Mouse (Mus musculus) embryonic facial prominence, embryonic 10.5 days (tissue): ENCODE results near the gene Zfp692. TPM values are rescaled to one million over a fixed set of nuclear protein-coding genes. Genes with fewer than 3 reads are reported as not detected.
"Not testable (repeated sequence)": the region's sequence is repeated elsewhere in the genome, so short reads cannot be mapped to it uniquely, and the experiment has no call there.

Experiments used
- DNase-seq: peaks from one replicate; pipeline ENCODE4 v3.0.0-alpha.2; 2017; ENCODE audit warnings: low spot score
- H3K27ac ChIP-seq: fragments of 300-500 bp; sonication (generic); replicated peaks from 2 replicates; pipeline ENCODE4 v1.5.1; 2016; ENCODE audit warnings: mild to moderate bottlenecking
- H3K27me3 ChIP-seq: fragments of 300-500 bp; sonication (generic); replicated peaks from 2 replicates; pipeline ENCODE4 v1.6.1; 2016; ENCODE audit warnings: low read depth, mild to moderate bottlenecking; ENCODE audit not compliant: poor library complexity, severe bottlenecking
- H3K36me3 ChIP-seq: fragments of 300-500 bp; sonication (generic); replicated peaks from 2 replicates; pipeline ENCODE4 v1.6.1; 2016; ENCODE audit warnings: mild to moderate bottlenecking, moderate library complexity
- H3K4me1 ChIP-seq: fragments of 300-500 bp; sonication (generic); 2 replicates; pipeline ENCODE4 v1.6.1; 2016
- H3K4me3 ChIP-seq: fragments of 300-500 bp; sonication (generic); 2 replicates; pipeline ENCODE4 v1.5.1; 2016; ENCODE audit warnings: mild to moderate bottlenecking, moderate library complexity
- H3K9me3 ChIP-seq: fragments of 300-500 bp; sonication (generic); 2 replicates; pipeline ENCODE4 v1.6.1; 2016; ENCODE audit warnings: mild to moderate bottlenecking
- WGBS: fragments of 180-500 bp; shearing (Covaris S2); methylation state at CpG from one replicate; pipeline ENCODE4 v1.1.7; 2016; 5-methylcytosine and 5-hydroxymethylcytosine counted together
- polyA plus RNA-seq: library from polyadenylated mRNA; unstranded; fragments of >200 nt; fragmentation: Nextera tagmentation; extraction: Ambion mirVana; gene quantifications from 2 replicates; pipeline ENCODE4 v1.2.1, GENCODE M21; 2016

The Zfp692 gene
- polyA plus RNA-seq, 1 experiment from 2014 or later: 29.7 TPM

GRCm38 (mm10) chr11:58290812-58291211 is 16.1 kb upstream of the Zfp692 start:
- Histone ChIP-seq H3K36me3 (no peaks in the 10 kb centered on the region), H3K27ac (no peak overlapping the region), H3K4me1 (no peaks in the 10 kb centered on the region), H3K27me3 (no peaks in the 10 kb centered on the region), H3K9me3 (no peaks in the 10 kb centered on the region), H3K4me3 (no peak overlapping the region)
- DNase-seq: no peak
- WGBS: 82% methylated on average over 4 of the region's 4 CpGs

- no peaks in the 10 kb centered on the region for H3K4me1 ChIP-seq
- no peaks in the 10 kb centered on the region for H3K36me3 ChIP-seq
- DNase-seq: no peak
- H3K27ac ChIP-seq: no peak overlapping the region
- no peaks in the 10 kb centered on the region for H3K27me3 ChIP-seq
- H3K4me3 ChIP-seq: no peak overlapping the region
- H3K9me3 ChIP-seq: no peaks in the 10 kb centered on the region
- 48% methylated on average over 4 of the region's 4 CpGs for WGBS
These were observed 14.1 kb upstream of the Zfp692 start for GRCm38 (mm10) chr11:58292791-58293190.

GRCm38 (mm10) chr11:58297396-58297795 is 9.5 kb upstream of the Zfp692 start:
- no peak for DNase-seq
- no peaks in the 10 kb centered on the region for H3K36me3 ChIP-seq
- H3K4me1 ChIP-seq: peaks cover 9% of the 10 kb centered on the region
- no peaks in the 10 kb centered on the region for H3K27me3 ChIP-seq
- 71% methylated on average over 6 of the region's 6 CpGs for WGBS
- H3K27ac ChIP-seq: no peak overlapping the region
- H3K4me3 ChIP-seq: no peak overlapping the region
- no peaks in the 10 kb centered on the region for H3K9me3 ChIP-seq

- Histone ChIP-seq H3K36me3 (no peaks in the 10 kb centered on the region), H3K4me1 (peaks cover 14% of the 10 kb centered on the region), H3K4me3 (peak overlapping the region; percentile 65), H3K9me3 (no peaks in the 10 kb centered on the region), H3K27me3 (no peaks in the 10 kb centered on the region), H3K27ac (no peak overlapping the region)
- DNase-seq: peak; percentile 84
- WGBS: 14% methylated on average over 13 of the region's 13 CpGs
These were observed 5.8 kb upstream of the Zfp692 start for GRCm38 (mm10) chr11:58301057-58301456.

- H3K9me3 ChIP-seq: no peaks in the 10 kb centered on the region
- peak; percentile 98 for DNase-seq
These were observed 4.8 kb upstream of the Zfp692 start for GRCm38 (mm10) chr11:58301837-58302754.

GRCm38 (mm10) chr11:58302774-58303445 is 4.0 kb upstream of the Zfp692 start:
- under 1% methylated on average over 26 of the region's 26 CpGs for WGBS

More at GRCm38 (mm10) chr11:58301837-58302754, 4.8 kb upstream of the Zfp692 start:
- H3K36me3 ChIP-seq: no peaks in the 10 kb centered on the region
- H3K4me1 ChIP-seq: peaks cover 22% of the 10 kb centered on the region
- under 1% methylated on average over 36 of the region's 36 CpGs for WGBS
- peak overlapping the region; percentile 85 for H3K27ac ChIP-seq
- no peaks in the 10 kb centered on the region for H3K27me3 ChIP-seq
- H3K4me3 ChIP-seq: peak overlapping the region; percentile 65

GRCm38 (mm10) chr11:58303594-58303993 is 3.3 kb upstream of the Zfp692 start:
- Histone ChIP-seq H3K36me3 (no peaks in the 10 kb centered on the region), H3K9me3 (no peaks in the 10 kb centered on the region), H3K4me1 (peaks cover 34% of the 10 kb centered on the region), H3K27me3 (no peaks in the 10 kb centered on the region), H3K4me3 (peak overlapping the region; percentile 65), H3K27ac (no peak overlapping the region)
- DNase-seq: no peak
- 24% methylated on average over 7 of the region's 7 CpGs for WGBS

More at GRCm38 (mm10) chr11:58302774-58303445, 4.0 kb upstream of the Zfp692 start:
- peaks cover 30% of the 10 kb centered on the region for H3K4me1 ChIP-seq
- H3K9me3 ChIP-seq: no peaks in the 10 kb centered on the region
- DNase-seq: peak; percentile 34
- no peaks in the 10 kb centered on the region for H3K36me3 ChIP-seq
- peak overlapping the region; percentile 85 for H3K27ac ChIP-seq
- H3K27me3 ChIP-seq: no peaks in the 10 kb centered on the region
- peak overlapping the region; percentile 65 for H3K4me3 ChIP-seq

- peaks cover 14% of the 10 kb centered on the region for H3K36me3 ChIP-seq
- H3K27me3 ChIP-seq: not testable (repeated sequence)
These were observed 1.6 kb upstream of the Zfp692 start for GRCm38 (mm10) chr11:58305299-58305698.

GRCm38 (mm10) chr11:58307411-58308080 is 677 bp downstream of the Zfp692 start:
- peak overlapping the region; percentile 75 for H3K4me3 ChIP-seq
- no peaks in the 10 kb centered on the region for H3K27me3 ChIP-seq
- under 1% methylated on average over 42 of the region's 42 CpGs for WGBS
- H3K9me3 ChIP-seq: no peaks in the 10 kb centered on the region
- peaks cover 24% of the 10 kb centered on the region for H3K4me1 ChIP-seq
- peak; percentile 81 for DNase-seq
- peaks cover 35% of the 10 kb centered on the region for H3K36me3 ChIP-seq
- H3K27ac ChIP-seq: peak overlapping the region; percentile 92

More at GRCm38 (mm10) chr11:58305299-58305698, 1.6 kb upstream of the Zfp692 start:
- H3K4me1 ChIP-seq: peaks cover 34% of the 10 kb centered on the region
- WGBS: 93% methylated on average over 8 of the region's 8 CpGs
- DNase-seq, H3K9me3 ChIP-seq, H3K4me3 ChIP-seq, H3K27ac ChIP-seq: not testable (repeated sequence)

GRCm38 (mm10) chr11:58308661-58309060 is 1.8 kb downstream of the Zfp692 start:
- H3K4me3 ChIP-seq: no peak overlapping the region
- no peak overlapping the region for H3K27ac ChIP-seq
- peaks cover 22% of the 10 kb centered on the region for H3K4me1 ChIP-seq
- no peak for DNase-seq
- H3K27me3 ChIP-seq: no peaks in the 10 kb centered on the region
- no peaks in the 10 kb centered on the region for H3K9me3 ChIP-seq
- 93% methylated on average over 9 of the region's 9 CpGs for WGBS
- peaks cover 46% of the 10 kb centered on the region for H3K36me3 ChIP-seq

- Histone ChIP-seq H3K4me1 (no peaks in the 10 kb centered on the region), H3K27ac (no peak overlapping the region), H3K27me3 (no peaks in the 10 kb centered on the region), H3K36me3 (peaks cover 88% of the 10 kb centered on the region), H3K4me3 (no peak overlapping the region), H3K9me3 (no peaks in the 10 kb centered on the region)
- WGBS: 90% methylated on average over 6 of the region's 6 CpGs
- DNase-seq: no peak
These were observed 7.2 kb downstream of the Zfp692 start for GRCm38 (mm10) chr11:58314069-58314468.

- Histone ChIP-seq H3K36me3 (peaks cover 77% of the 10 kb centered on the region), H3K4me1 (no peaks in the 10 kb centered on the region), H3K27me3 (no peaks in the 10 kb centered on the region), H3K27ac (no peak overlapping the region), H3K4me3 (no peak overlapping the region), H3K9me3 (no peaks in the 10 kb centered on the region)
- WGBS: 93% methylated on average over 5 of the region's 5 CpGs
- no peak for DNase-seq
These were observed 8.8 kb downstream of the Zfp692 start for GRCm38 (mm10) chr11:58315536-58316168.
